Mouse (Mus musculus) liver, embryonic 14 days (tissue): ENCODE measurements around the gene Ist1. TPM values are rescaled to one million over a fixed set of nuclear protein-coding genes. Genes with fewer than 3 reads are reported as not detected.

Source experiments
- polyA plus RNA-seq: library from polyadenylated mRNA; depleted of rRNA; stranded (reverse); fragments of >200 nt; gene quantifications from 2 replicates; pipeline ENCODE4 v1.2.3, GENCODE M21; 2012; rRNA removed

Ist1 gene
- polyA plus RNA-seq: 17.7 and 21.9 TPM in 2 replicates

GRCm38 (mm10) chr8:109693146-109693900, at the start of gene Ist1:
Gene Ist1, minus strand, starts transcription at chr8:109693260.

GRCm38 (mm10) chr8:109737237-109738048, 44.4 kb upstream of the Ist1 start, which contains the start of gene Atxn1l:
Gene Atxn1l, minus strand, starts transcription at chr8:109737739.

GRCm38 (mm10) chr8:109705320-109706075, 12.4 kb upstream of the Ist1 start, which contains the start of gene Zfp821:
Gene Zfp821, plus strand, starts transcription at chr8:109705546.

Other genes with a start within 250 kb of the Ist1 start
- gene Pmfbp1, start 199.2 kb downstream of the Ist1 start, polyA plus RNA-seq: not detected in 2 replicates
- gene Dhx38, start 127.4 kb downstream of the Ist1 start, polyA plus RNA-seq: 8.8 and 9.2 TPM in 2 replicates
- 1.9 and 2.6 TPM in 2 replicates for gene Txnl4b, start 127.4 kb downstream of the Ist1 start, polyA plus RNA-seq
- gene Hp, start 114.1 kb downstream of the Ist1 start, polyA plus RNA-seq: 29.3 and 34.5 TPM in 2 replicates
- gene Dhodh, start 84.6 kb downstream of the Ist1 start, polyA plus RNA-seq: 11.6 and 12.5 TPM in 2 replicates
- gene Pkd1l3, start 78.7 kb downstream of the Ist1 start, polyA plus RNA-seq: 0.78 and 0.91 TPM in 2 replicates
- gene Zfp821, start 12.3 kb upstream of the Ist1 start, polyA plus RNA-seq: 4.6 TPM in 2 replicates
- gene Atxn1l, start 44.5 kb upstream of the Ist1 start, polyA plus RNA-seq: 2.6 and 2.9 TPM in 2 replicates
- gene Ap1g1, start 85.3 kb upstream of the Ist1 start, polyA plus RNA-seq: 14.6 and 17.2 TPM in 2 replicates
- gene Phlpp2, start 175.3 kb upstream of the Ist1 start, polyA plus RNA-seq: 5.6 and 7.0 TPM in 2 replicates